Mouse (Mus musculus) E14TG2a.4 (cell line): Measurements from ENCODE around the gene Ccr1l1.

ENCODE experiments used
- H3K27me3 ChIP-seq: 2 replicates; pipeline ENCODE4 v1.6.1; 2014; ENCODE audit warnings: low read length, control low read depth; ENCODE audit not compliant: insufficient read depth
- H3K36me3 ChIP-seq: 2 replicates; pipeline ENCODE4 v1.6.1; 2014; ENCODE audit warnings: low read length, control low read depth; ENCODE audit not compliant: insufficient read depth
- H3K4me1 ChIP-seq: replicated peaks from 2 replicates; pipeline ENCODE4 v1.6.1; 2014; ENCODE audit warnings: low read depth, low read length, control low read depth
- H3K4me3 ChIP-seq: replicated peaks from 2 replicates; pipeline ENCODE4 v1.5.1; 2014; ENCODE audit warnings: mild to moderate bottlenecking, low read length
- H3K9me3 ChIP-seq: 2 replicates; pipeline ENCODE4 v1.6.1; 2014; ENCODE audit warnings: low read length, control low read depth
- CTCF ChIP-seq: conservative IDR thresholded peaks from 2 replicates; pipeline ENCODE4 v1.5.1; 2014; ENCODE audit warnings: low read length
- NANOG ChIP-seq: IDR thresholded peaks from 2 replicates; pipeline ENCODE4 v1.6.1; 2014; ENCODE audit warnings: borderline replicate concordance, low read length, mixed read lengths
- POU5F1 ChIP-seq: IDR thresholded peaks from 2 replicates; pipeline ENCODE4 v1.6.1; 2014; ENCODE audit warnings: low read length, borderline replicate concordance

Ccr1l1 gene

GRCm38 (mm10) chr9:123928118-123928758 lies 50.0 kb downstream of the Ccr1l1 start:
- no peak for TF ChIP-seq NANOG
- TF ChIP-seq POU5F1 = no peak
- TF ChIP-seq CTCF = no peak
- Histone ChIP-seq H3K4me1 (no peaks in the 10 kb centered on the region), H3K27me3 (peaks cover 13% of the 10 kb centered on the region), H3K36me3 (peaks cover 24% of the 10 kb centered on the region), H3K9me3 (peaks cover 72% of the 10 kb centered on the region), H3K4me3 (peak overlapping the region; percentile 2)

GRCm38 (mm10) chr9:123927281-123927960 lies 50.8 kb downstream of the Ccr1l1 start:
- TF ChIP-seq CTCF (no peak), POU5F1 (no peak), NANOG (no peak)

More at GRCm38 (mm10) chr9:123927281-123927960, 50.8 kb downstream of the Ccr1l1 start:
- Histone ChIP-seq H3K4me3 (peak overlapping the region; percentile 2; the same call in 1 of the 2 replicates), H3K4me1 (no peaks in the 10 kb centered on the region), H3K9me3 (peaks cover 64% of the 10 kb centered on the region), H3K27me3 (peaks cover 13% of the 10 kb centered on the region), H3K36me3 (peaks cover 16% of the 10 kb centered on the region)
